Mouse (Mus musculus) midbrain, embryonic 14.5 days (tissue): ENCODE measurements at regions not wholly inside any gene's neighbourhood (a gene's known extent, or its start where the extent isn't known, plus 50 kb on each side); places are given as distances from the start of the nearest gene placed in this dataset.

Experiments
- ATAC-seq: fragments of 200-750 bp; cut with Nextera tagmentation; 2 replicates; pipeline ENCODE4 v1.8.0; 2017; ENCODE audit warnings: moderate number of reproducible peaks, moderate library complexity; ENCODE audit not compliant: low FRiP score, low TSS enrichment
- DNase-seq: peaks from one replicate; pipeline ENCODE4 v3.0.0-alpha.2; 2015
- H3K27ac ChIP-seq: fragments of 300-500 bp; sonication (generic); replicated peaks from 2 replicates; pipeline ENCODE4 v1.5.1; 2014; ENCODE audit warnings: mild to moderate bottlenecking, low read depth, low read length, moderate library complexity
- H3K27me3 ChIP-seq: fragments of 300-500 bp; sonication (generic); 2 replicates; pipeline ENCODE4 v1.6.1; 2014; ENCODE audit warnings: low read length, control low read depth, mixed read lengths; ENCODE audit not compliant: control insufficient read depth, insufficient read depth
- H3K36me3 ChIP-seq: fragments of 300-500 bp; sonication (generic); 2 replicates; pipeline ENCODE4 v1.6.1; 2014; ENCODE audit warnings: low read length, control low read depth; ENCODE audit not compliant: control insufficient read depth, insufficient read depth
- H3K4me1 ChIP-seq: fragments of 300-500 bp; sonication (generic); 2 replicates; pipeline ENCODE4 v1.6.1; 2014; ENCODE audit warnings: mild to moderate bottlenecking, antibody characterized with exemption, low read length, control low read depth; ENCODE audit not compliant: control insufficient read depth, insufficient read depth
- H3K4me2 ChIP-seq: fragments of 300-500 bp; sonication (generic); 2 replicates; pipeline ENCODE4 v1.6.1; 2014; ENCODE audit warnings: mild to moderate bottlenecking, low read length, moderate library complexity
- H3K4me3 ChIP-seq: fragments of 300-500 bp; sonication (generic); replicated peaks from 2 replicates; pipeline ENCODE4 v1.5.1; 2014; ENCODE audit warnings: low read depth, low read length
- H3K9ac ChIP-seq: fragments of 300-500 bp; sonication (generic); replicated peaks from 2 replicates; pipeline ENCODE4 v1.6.1; 2014; ENCODE audit warnings: mild to moderate bottlenecking, low read length, moderate library complexity
- H3K9me3 ChIP-seq: fragments of 300-500 bp; sonication (generic); 2 replicates; pipeline ENCODE4 v1.6.1; 2016; ENCODE audit warnings: low read length, control low read depth, mixed read lengths; ENCODE audit not compliant: control insufficient read depth
- WGBS: fragments of 180-500 bp; shearing (Covaris S2); extraction: QIAGEN DNeasy Blood & Tissue Kit; methylation state at CpG from one replicate; pipeline ENCODE4 v1.1.7; 2014; 5-methylcytosine and 5-hydroxymethylcytosine counted together

DNA sequence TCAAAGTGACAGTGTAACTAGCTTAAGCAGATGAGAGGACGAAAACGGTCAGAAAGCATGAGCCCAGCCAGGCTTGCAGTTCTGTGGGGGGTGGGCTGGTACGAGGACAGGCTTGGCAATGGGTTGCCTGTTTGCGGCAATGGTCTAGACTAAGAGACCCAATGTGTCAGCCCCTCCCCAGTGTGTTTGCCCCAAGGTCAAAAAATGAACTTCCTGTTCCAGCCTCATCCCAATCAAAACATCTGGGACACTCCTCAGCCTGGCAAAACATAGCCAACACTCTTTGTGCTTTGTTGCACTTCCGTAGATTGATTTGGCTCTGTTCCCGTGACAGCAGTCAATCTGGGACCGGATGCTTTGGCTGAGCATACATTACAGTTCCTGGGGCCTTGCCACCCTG, 132.7 kb upstream of the Ces5a start:
- H3K36me3 ChIP-seq, result no peaks in the 10 kb centered on the region
- ATAC-seq (no peak), DNase-seq (peak; percentile 36)
- no peaks in the 10 kb centered on the region for H3K9me3 ChIP-seq
- no peaks in the 10 kb centered on the region for H3K27me3 ChIP-seq
- H3K27ac ChIP-seq, result no peak overlapping the region
- H3K4me2 ChIP-seq, result no peak overlapping the region
- 78% methylated on average over 7 of the region's 7 CpGs for WGBS
- H3K4me3 ChIP-seq, result no peak overlapping the region
- no peaks in the 10 kb centered on the region for H3K4me1 ChIP-seq
- H3K9ac ChIP-seq, result no peak overlapping the region

DNA sequence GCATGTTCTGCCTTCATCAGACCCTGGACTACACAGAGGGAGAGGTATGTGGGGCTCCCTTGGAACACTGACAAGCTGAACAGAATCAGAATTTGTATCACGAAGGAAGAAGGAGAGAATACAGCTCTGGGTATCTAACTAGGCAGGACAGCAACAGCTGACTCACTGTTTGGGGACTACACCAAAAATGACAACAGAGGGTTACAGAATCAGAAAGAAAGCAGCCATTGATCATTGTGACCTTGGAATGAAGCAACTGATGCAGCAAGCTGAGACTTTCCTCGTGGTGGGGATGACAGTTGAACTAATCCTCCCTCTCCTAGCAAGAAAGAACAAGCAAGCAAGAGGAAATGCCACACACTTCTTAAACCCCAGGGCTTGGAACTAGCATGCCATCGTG, 135.0 kb upstream of the Gnao1 start:
- Histone ChIP-seq H3K9me3 (no peaks in the 10 kb centered on the region), H3K4me2 (no peak overlapping the region), H3K9ac (no peak overlapping the region), H3K27me3 (no peaks in the 10 kb centered on the region), H3K27ac (no peak overlapping the region), H3K4me1 (no peaks in the 10 kb centered on the region), H3K36me3 (no peaks in the 10 kb centered on the region), H3K4me3 (no peak overlapping the region)
- no peak for ATAC-seq
- no peak for DNase-seq
- 78% methylated on average over 3 of the region's 3 CpGs for WGBS

DNA sequence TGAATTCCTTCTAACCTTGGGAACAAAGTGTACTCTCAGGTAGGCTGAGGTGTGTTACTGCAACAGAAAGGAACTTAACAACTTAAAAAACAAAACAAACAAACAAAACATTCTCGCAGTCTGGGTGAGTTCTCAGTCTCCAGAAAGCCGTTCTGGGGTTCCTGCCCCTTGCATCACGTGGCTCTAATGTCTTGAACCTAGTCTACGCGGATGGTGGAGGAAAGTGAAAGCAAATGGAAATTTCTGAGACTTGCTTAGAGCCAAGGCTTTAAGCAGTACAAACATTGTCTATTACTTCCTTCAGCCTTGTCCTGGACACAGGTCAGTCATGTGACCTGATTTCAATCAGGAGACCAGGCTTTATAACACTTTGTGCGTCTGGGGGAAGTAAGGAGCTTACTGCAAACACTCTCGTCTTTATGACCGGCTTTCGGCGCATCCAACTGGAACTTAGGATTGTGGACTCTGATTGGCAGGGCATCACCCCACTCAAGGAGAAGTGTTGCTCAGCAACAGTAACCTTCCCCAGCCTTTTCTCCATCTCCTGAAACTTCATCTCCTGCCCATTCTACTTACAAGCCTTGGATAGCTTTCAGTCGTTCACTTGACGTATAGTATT, 125.9 kb upstream of the Gnao1 start:
- Histone ChIP-seq H3K4me2 (no peak overlapping the region), H3K4me1 (no peaks in the 10 kb centered on the region)
- WGBS, result 84% methylated on average over 12 of the region's 12 CpGs

GRCm38 (mm10) chr8:93684392-93684791, 125.4 kb upstream of the Gnao1 start:
- Histone ChIP-seq H3K27me3 (no peaks in the 10 kb centered on the region), H3K27ac (no peak overlapping the region), H3K9me3 (no peaks in the 10 kb centered on the region), H3K9ac (no peak overlapping the region), H3K4me2 (no peak overlapping the region), H3K36me3 (no peaks in the 10 kb centered on the region), H3K4me3 (no peak overlapping the region), H3K4me1 (peaks cover 1% of the 10 kb centered on the region; the same call in 1 of the 2 replicates)
- no peak for DNase-seq
- WGBS, result 97% methylated on average over 6 of the region's 6 CpGs
- no peak for ATAC-seq

More for the DNA sequence above, 125.9 kb upstream of the Gnao1 start:
- Histone ChIP-seq H3K9me3 (no peaks in the 10 kb centered on the region), H3K4me3 (no peak overlapping the region), H3K36me3 (no peaks in the 10 kb centered on the region), H3K9ac (no peak overlapping the region), H3K27me3 (no peaks in the 10 kb centered on the region), H3K27ac (no peak overlapping the region)
- DNase-seq, result no peak
- no peak for ATAC-seq

- Histone ChIP-seq H3K9me3 (no peaks in the 10 kb centered on the region), H3K27ac (0 out of 2 replicates have a peak overlapping the region, but pooled peaks have one; percentile 32), H3K9ac (no peak overlapping the region), H3K36me3 (no peaks in the 10 kb centered on the region), H3K4me3 (no peak overlapping the region), H3K4me2 (no peak overlapping the region), H3K27me3 (no peaks in the 10 kb centered on the region), H3K4me1 (peaks cover 7% of the 10 kb centered on the region; the same call in 1 of the 2 replicates)
- no peak for ATAC-seq
- DNase-seq, result no peak
- 53% methylated on average over 7 of the region's 7 CpGs for WGBS
These were observed 120.9 kb upstream of the Gnao1 start for GRCm38 (mm10) chr8:93688845-93689244.

DNA sequence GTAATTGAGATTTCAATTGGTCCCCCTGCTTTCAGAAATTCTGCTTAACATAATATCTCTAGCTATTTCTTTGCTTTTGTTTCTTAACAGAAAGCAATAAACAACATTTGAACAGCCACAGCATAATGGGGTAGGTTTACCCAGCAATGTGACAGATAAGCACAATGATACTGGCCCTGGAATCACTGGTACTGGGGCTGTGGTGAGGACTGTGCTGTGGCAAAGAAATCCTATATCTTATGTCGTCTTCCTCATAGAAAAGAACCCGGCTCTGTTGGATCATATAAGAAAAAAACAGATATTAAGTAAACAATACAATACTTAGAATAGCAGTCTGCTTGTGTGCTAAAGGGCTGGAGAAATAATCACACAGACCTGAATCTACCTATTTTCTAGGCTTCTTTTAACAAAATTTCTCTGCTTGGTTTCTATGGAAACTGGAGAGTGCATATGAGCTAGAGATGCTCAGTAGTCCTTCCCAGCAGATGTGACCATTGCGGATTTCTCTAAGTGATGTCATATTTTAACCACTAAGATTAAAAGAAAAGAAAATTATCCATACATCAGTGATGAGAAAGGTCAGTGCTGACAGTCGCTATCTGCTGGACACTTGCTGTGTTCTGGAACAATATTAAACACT, 119.8 kb upstream of the Gnao1 start:
- Histone ChIP-seq H3K4me3 (no peak overlapping the region), H3K36me3 (no peaks in the 10 kb centered on the region), H3K9me3 (no peaks in the 10 kb centered on the region), H3K27me3 (no peaks in the 10 kb centered on the region), H3K4me1 (peaks cover 7% of the 10 kb centered on the region; the same call in 1 of the 2 replicates), H3K27ac (peak overlapping the region; percentile 69), H3K9ac (no peak overlapping the region), H3K4me2 (no peak overlapping the region)
- ATAC-seq (no peak), DNase-seq (peak; percentile 57)
- WGBS, result 81% methylated on average over 4 of the region's 4 CpGs

DNA sequence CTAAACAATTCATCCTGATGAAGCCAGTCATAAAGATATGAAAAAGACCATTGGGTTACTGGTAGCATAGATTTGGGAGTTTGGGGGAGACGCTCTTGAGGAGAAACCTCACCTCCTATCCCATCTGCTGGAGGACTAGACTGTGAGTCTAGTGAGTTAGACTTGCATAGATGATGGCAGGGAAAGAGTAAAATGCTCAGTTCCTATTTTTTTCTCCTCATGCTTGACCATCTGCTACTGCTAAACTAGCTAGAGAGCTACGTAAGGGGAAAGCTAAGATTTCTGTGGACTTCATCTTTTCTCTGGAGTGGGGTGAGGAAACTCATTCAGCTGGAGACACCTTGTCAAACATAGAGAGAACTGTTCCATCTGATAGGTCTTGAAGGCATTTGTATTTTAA, 118.4 kb upstream of the Gnao1 start:
- WGBS, result 93% methylated on average over 2 of the region's 2 CpGs
- no peak overlapping the region for H3K4me3 ChIP-seq
- peaks cover 7% of the 10 kb centered on the region; the same call in 1 of the 2 replicates for H3K4me1 ChIP-seq
- DNase-seq (no peak), ATAC-seq (no peak)
- H3K9me3 ChIP-seq, result no peaks in the 10 kb centered on the region
- no peaks in the 10 kb centered on the region for H3K27me3 ChIP-seq
- no peak overlapping the region for H3K9ac ChIP-seq
- no peaks in the 10 kb centered on the region for H3K36me3 ChIP-seq
- H3K27ac ChIP-seq, result no peak overlapping the region
- no peak overlapping the region for H3K4me2 ChIP-seq

DNA sequence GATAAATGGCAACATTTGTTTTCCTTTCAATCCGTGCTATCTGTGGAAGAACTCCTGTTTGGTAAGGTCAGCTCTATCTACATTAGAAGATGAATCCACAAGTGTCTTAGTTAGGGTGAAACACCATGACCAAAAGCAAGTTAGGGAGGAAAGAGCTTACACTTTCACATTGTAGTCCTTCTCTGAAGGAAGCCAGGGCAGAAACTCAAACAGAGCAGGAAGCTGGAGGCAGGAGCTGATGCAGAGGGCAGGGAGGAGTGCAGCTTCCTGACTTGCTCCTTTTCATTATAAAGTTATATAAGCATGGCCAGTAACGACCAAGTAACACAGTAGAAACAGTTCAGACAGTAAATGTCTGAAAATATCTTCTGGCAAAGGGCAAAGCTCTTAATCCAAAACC, 117.9 kb upstream of the Gnao1 start:
- DNase-seq (no peak), ATAC-seq (no peak)
- no peaks in the 10 kb centered on the region for H3K9me3 ChIP-seq
- H3K27me3 ChIP-seq, result no peaks in the 10 kb centered on the region
- no peak overlapping the region for H3K27ac ChIP-seq
- H3K9ac ChIP-seq, result no peak overlapping the region
- no peak overlapping the region for H3K4me2 ChIP-seq
- no peaks in the 10 kb centered on the region for H3K36me3 ChIP-seq
- H3K4me1 ChIP-seq, result peaks cover 7% of the 10 kb centered on the region; the same call in 1 of the 2 replicates
- no peak overlapping the region for H3K4me3 ChIP-seq
- 72% methylated on average over 2 of the region's 2 CpGs for WGBS

DNA sequence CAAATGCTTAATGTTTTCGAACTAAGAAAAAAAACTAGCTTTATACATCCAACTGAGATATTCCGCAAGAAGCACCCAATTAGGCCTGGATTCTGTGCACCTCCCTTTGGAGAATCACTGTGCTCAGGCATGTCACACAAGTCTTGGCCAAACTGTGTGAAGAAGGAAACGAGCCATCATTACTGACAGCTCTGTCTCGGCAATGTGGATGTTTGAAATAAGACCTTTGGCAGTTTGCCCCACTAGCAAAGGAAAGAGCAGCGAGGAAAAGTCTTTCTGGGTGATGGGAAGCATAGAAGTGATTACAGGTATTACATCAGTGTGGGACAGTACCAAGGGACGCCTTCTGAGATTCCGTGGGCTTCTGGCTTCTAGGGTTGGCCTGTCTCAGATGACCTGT, 112.6 kb upstream of the Gnao1 start:
- Histone ChIP-seq H3K36me3 (no peaks in the 10 kb centered on the region), H3K4me2 (no peak overlapping the region), H3K9me3 (no peaks in the 10 kb centered on the region), H3K4me1 (no peaks in the 10 kb centered on the region), H3K27me3 (no peaks in the 10 kb centered on the region), H3K9ac (no peak overlapping the region), H3K4me3 (no peak overlapping the region), H3K27ac (no peak overlapping the region)
- DNase-seq (peak; percentile 36), ATAC-seq (no peak)
- WGBS, result 76% methylated on average over 7 of the region's 7 CpGs
